In genomic region chr15:59138393-59139107, GRCm38 (mm10) we compare ENCODE assay signal across 15 mouse cellular contexts.
DNase-seq lines count a peak whose midpoint lies in the region; ATAC-seq lines count a peak whose summit lies in the region.
"Had no signal": no experiment of that assay in that cellular context is flagged by ENCODE, and none has a peak within 500 bp of the region (broad histone marks: within the 10 kb centered on the region; RNA-seq: fewer than 3 reads in every experiment).

No protein-coding gene starts in this region.

- H3K27me3 ChIP-seq in hindbrain, embryonic 14.5 days (ENCODE audit: control insufficient read depth, insufficient read depth, low read length) = no peaks in the 10 kb centered on the region
- no peaks in the 10 kb centered on the region for H3K27me3 ChIP-seq in hindbrain, embryonic 10.5 days (ENCODE audit: insufficient read depth, poor library complexity, severe bottlenecking)
- H3K27me3 ChIP-seq in heart, embryonic 10.5 days (ENCODE audit: insufficient read depth, poor library complexity, severe bottlenecking) = no peaks in the 10 kb centered on the region
- H3K27me3 ChIP-seq in hindbrain, embryonic 16.5 days (replicated peaks; ENCODE audit: control insufficient read depth, insufficient read depth, low read length) = no peaks in the 10 kb centered on the region

- peak; percentile 34 for DNase-seq in hindbrain, embryonic 14.5 days (ENCODE audit: low spot score)
- no peak for DNase-seq in hindbrain, embryonic 10.5 days (ENCODE audit: low spot score)
- DNase-seq in Muller cell, postnatal 12 days (ENCODE audit: inconsistent ontology term) = peak; percentile 45
- DNase-seq in heart, embryonic 10.5 days (ENCODE audit: low spot score) = no peak
- DNase-seq in layer of hippocampus, adult 11-12 months (ENCODE audit: low spot score) = no peak
- no peak for DNase-seq in right cerebral cortex, adult 18-20 months
- no peak for DNase-seq in left cerebral cortex, postnatal 4 days
- DNase-seq: cerebellum, adult 8-10 months; kidney, adult 9 months; thymus, postnatal 4 days had no signal

- 42% methylated on average over 8 of the region's 8 CpGs for WGBS in hindbrain, embryonic 14.5 days
- WGBS in hindbrain, embryonic 10.5 days = 51% methylated on average over 8 of the region's 8 CpGs
- 14% methylated on average over 8 of the region's 8 CpGs for WGBS in heart, embryonic 10.5 days
- 45% methylated on average over 8 of the region's 8 CpGs for WGBS in hindbrain, embryonic 16.5 days

- H3K9me3 ChIP-seq in hindbrain, embryonic 14.5 days (ENCODE audit: control insufficient read depth, low read length) = 0 out of 2 replicates have a peak, but pooled peaks cover 7% of the 10 kb centered on the region
- H3K9me3 ChIP-seq in hindbrain, embryonic 10.5 days = peaks cover 9% of the 10 kb centered on the region; the same call in 1 of the 2 replicates
- H3K9me3 ChIP-seq in heart, embryonic 10.5 days = peaks cover 5% of the 10 kb centered on the region; the same call in 1 of the 2 replicates
- no peaks in the 10 kb centered on the region; the same call in 1 of the 2 replicates for H3K9me3 ChIP-seq in hindbrain, embryonic 16.5 days (ENCODE audit: control insufficient read depth, low read length)
- H3K9me3 ChIP-seq: G1E had no signal

- ATAC-seq in hindbrain, embryonic 14.5 days (ENCODE audit: low FRiP score) = peak; percentile 55; the same call in 1 of the 2 replicates
- ATAC-seq in hindbrain, embryonic 16.5 days = peak; percentile 67

- no peak overlapping the region for H3K27ac ChIP-seq in hindbrain, embryonic 14.5 days
- no peak overlapping the region for H3K27ac ChIP-seq in hindbrain, embryonic 10.5 days
- H3K27ac ChIP-seq in heart, embryonic 10.5 days = peak overlapping the region; percentile 81
- no peak overlapping the region for H3K27ac ChIP-seq in hindbrain, embryonic 16.5 days (ENCODE audit: low read depth, low read length)
- H3K27ac ChIP-seq: macrophage; stomach, postnatal 0 days had no signal

- no peaks in the 10 kb centered on the region for H3K36me3 ChIP-seq in hindbrain, embryonic 14.5 days (replicated peaks; ENCODE audit: control insufficient read depth, insufficient read depth)
- no peaks in the 10 kb centered on the region for H3K36me3 ChIP-seq in hindbrain, embryonic 10.5 days
- no peaks in the 10 kb centered on the region for H3K36me3 ChIP-seq in heart, embryonic 10.5 days
- no peaks in the 10 kb centered on the region for H3K36me3 ChIP-seq in hindbrain, embryonic 16.5 days (ENCODE audit: control insufficient read depth, insufficient read depth, low read length)
- H3K36me3 ChIP-seq: G1E had no signal

- no peak overlapping the region for H3K9ac ChIP-seq in hindbrain, embryonic 14.5 days
- no peak overlapping the region; the same call in 1 of the 2 replicates for H3K9ac ChIP-seq in hindbrain, embryonic 16.5 days (ENCODE audit: low read depth, low read length)

- peaks cover 11% of the 10 kb centered on the region; the same call in 1 of the 2 replicates for H3K4me1 ChIP-seq in hindbrain, embryonic 14.5 days (replicated peaks; ENCODE audit: control insufficient read depth, insufficient read depth, low read length)
- peaks cover 17% of the 10 kb centered on the region for H3K4me1 ChIP-seq in hindbrain, embryonic 10.5 days (replicated peaks)
- peaks cover 29% of the 10 kb centered on the region for H3K4me1 ChIP-seq in heart, embryonic 10.5 days
- H3K4me1 ChIP-seq in hindbrain, embryonic 16.5 days (ENCODE audit: control insufficient read depth, insufficient read depth, low read depth, low read length) = no peaks in the 10 kb centered on the region; the same call in 1 of the 2 replicates

- intact Hi-C loops in left cerebral cortex, postnatal 4 days (cut with DNase I) = no loop called here

- H3K4me3 ChIP-seq in hindbrain, embryonic 14.5 days (replicated peaks; ENCODE audit: low read length) = no peak overlapping the region
- H3K4me3 ChIP-seq in hindbrain, embryonic 10.5 days = no peak overlapping the region
- no peak overlapping the region for H3K4me3 ChIP-seq in heart, embryonic 10.5 days
- no peak overlapping the region for H3K4me3 ChIP-seq in hindbrain, embryonic 16.5 days (ENCODE audit: low read length)
- H3K4me3 ChIP-seq: myocyte had no signal

- no peak overlapping the region for H3K4me2 ChIP-seq in hindbrain, embryonic 14.5 days (replicated peaks)
- no peak overlapping the region for H3K4me2 ChIP-seq in hindbrain, embryonic 16.5 days (ENCODE audit: low read length)

Comparison
In these comparisons a context has a peak if more than half of its experiments do, and no peak if none do; other contexts are left out.
1. DNase-seq: peak in hindbrain, embryonic 14.5 days (single experiment) and Muller cell, postnatal 12 days (single experiment); none in hindbrain, embryonic 10.5 days (single experiment), heart, embryonic 10.5 days (single experiment), layer of hippocampus, adult 11-12 months (single experiment), right cerebral cortex, adult 18-20 months (single experiment) and left cerebral cortex, postnatal 4 days (single experiment).